Mouse (Mus musculus): Measurements from ENCODE around the gene Chd8. TPM values are rescaled to one million over a fixed set of nuclear protein-coding genes. Genes with fewer than 3 reads are reported as not detected.

Gene Chd8
- total and polyA plus RNA-seq, 3 experiments, result 17.3 to 96.8 (median 49.2) TPM

- TF ChIP-seq NELFE (IDR thresholded peaks at IDR 0.05; ENCODE audit: low read depth, low read length) (peak; percentile 84), ELF1 (IDR thresholded peaks at IDR 0.05; ENCODE audit: low read depth, low read length) (peak; percentile 87), USF2 (conservative IDR thresholded peaks at IDR 0.05; ENCODE audit: low read depth, low read length) (no peak)
Measured at GRCm38 (mm10) chr14:52278932-52279746, 21.6 kb upstream of the Chd8 start, which contains the start of the genes Tox4 and Rab2b (continued).

DNA sequence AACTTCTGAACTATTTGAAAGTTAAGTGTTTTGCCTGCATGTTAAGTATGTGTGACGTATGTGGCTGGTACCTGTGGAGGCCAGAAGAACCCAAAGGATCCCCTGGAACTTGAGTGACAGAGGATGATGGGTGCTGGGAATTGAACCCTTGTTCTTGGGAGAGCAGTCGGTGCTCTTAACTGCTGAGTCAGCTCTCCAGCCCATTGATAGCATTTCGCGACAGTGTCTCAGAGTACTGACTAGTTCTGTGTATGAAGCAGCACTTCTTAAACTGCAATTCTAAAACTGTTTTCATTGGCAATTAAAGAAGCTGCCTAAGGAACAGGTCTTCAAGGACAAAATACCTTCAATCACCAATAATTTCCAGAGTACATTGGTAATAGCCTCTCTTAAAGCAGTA lies 19.6 kb upstream of the Chd8 start:
- H3K4me2 ChIP-seq (ENCODE audit: insufficient read depth, low read depth, poor library complexity, severe bottlenecking), result no peak overlapping the region
- DNase-seq (ENCODE audit: extremely low read depth), result no peak
- H3K4me3 ChIP-seq (replicated peaks in 1 of 3; ENCODE audit: low read depth in 2 of 3, low read length in 2 of 3, poor library complexity in 1 of 3), result no peak overlapping the region
- no peak overlapping the region for H3K27ac ChIP-seq (ENCODE audit: insufficient read depth, low read depth)
- peaks cover 27% of the 10 kb centered on the region for H3K79me2 ChIP-seq (replicated peaks; ENCODE audit: control insufficient read depth, extremely low read depth, insufficient read depth, poor library complexity, severe bottlenecking)
- no peaks in the 10 kb centered on the region for H3K9me3 ChIP-seq (replicated peaks; ENCODE audit: low read length)
- TF ChIP-seq MAFK (IDR thresholded peaks at IDR 0.05; ENCODE audit: insufficient replicate concordance, low read length), result peak; percentile 87
- TF ChIP-seq RCOR1 (conservative IDR thresholded peaks at IDR 0.05; ENCODE audit: low read depth, low read length), result no peak
- H3K4me1 ChIP-seq (ENCODE audit: control insufficient read depth in 1 of 2, insufficient read depth in 2 of 2), result peaks cover 4 to 27% of the 10 kb centered on the region in 2 experiments; a peak in 3 of 4 replicates
- H3K27me3 ChIP-seq (replicated peaks), result no peaks in the 10 kb centered on the region
- dilution Hi-C loops (cut with MboI; ENCODE audit: extremely low pct_ligation_motif_present, extremely low pct_unique_long_range_greater_than_20kb, low sequenced_read_pairs) (no loop called here), in situ Hi-C loops (cut with MboI; ENCODE audit: low pct_ligation_motif_present, low pct_unique_long_range_greater_than_20kb, low sequenced_read_pairs) (no loop called here)
- peaks cover 8 to 32% of the 10 kb centered on the region in 2 experiments for H3K36me3 ChIP-seq (replicated peaks in 1 of 2; ENCODE audit: control insufficient read depth in 1 of 2, insufficient read depth in 1 of 2, low read length in 1 of 2)
- no peak overlapping the region for H3K9ac ChIP-seq (ENCODE audit: insufficient read depth, low read depth)

DNA sequence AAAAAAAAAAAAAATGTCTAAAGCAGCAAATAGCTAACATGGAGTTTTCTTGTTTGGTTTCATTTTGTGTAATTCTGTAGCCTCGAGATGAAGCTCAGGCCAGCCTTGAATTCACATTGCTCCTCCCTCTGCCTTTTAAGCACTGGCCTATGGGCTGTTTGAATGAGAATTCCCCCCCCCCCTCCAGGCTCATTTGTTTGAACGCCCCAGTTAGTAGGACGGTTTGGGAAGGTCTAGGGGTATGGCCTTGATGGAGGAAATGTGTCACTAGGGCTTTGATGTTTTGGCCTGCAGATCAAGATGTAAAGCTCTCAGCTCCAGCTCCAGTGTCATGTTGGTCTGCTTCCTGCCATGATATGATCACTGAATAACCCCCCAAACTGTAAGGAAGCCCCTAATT lies 15.2 kb upstream of the Chd8 start:
- Histone ChIP-seq H3K4me1 (ENCODE audit: control insufficient read depth in 1 of 2, insufficient read depth in 2 of 2) (peaks cover 2 to 15% of the 10 kb centered on the region in 2 experiments; a peak in 2 of 4 replicates), H3K79me2 (replicated peaks; ENCODE audit: control insufficient read depth, extremely low read depth, insufficient read depth, poor library complexity, severe bottlenecking) (no peaks in the 10 kb centered on the region; the same call in 1 of the 2 replicates), H3K4me3 (replicated peaks in 1 of 3; ENCODE audit: low read depth in 2 of 3, low read length in 2 of 3, poor library complexity in 1 of 3) (no peak overlapping the region), H3K4me2 (ENCODE audit: insufficient read depth, low read depth, poor library complexity, severe bottlenecking) (peak overlapping the region; percentile 66), H3K9ac (ENCODE audit: insufficient read depth, low read depth) (peak overlapping the region; percentile 55), H3K27me3 (replicated peaks) (no peaks in the 10 kb centered on the region), H3K9me3 (replicated peaks; ENCODE audit: low read length) (no peaks in the 10 kb centered on the region), H3K36me3 (replicated peaks in 1 of 2; ENCODE audit: control insufficient read depth in 1 of 2, insufficient read depth in 1 of 2, low read length in 1 of 2) (peaks cover 16 to 46% of the 10 kb centered on the region in 2 experiments), H3K27ac (ENCODE audit: insufficient read depth, low read depth) (no peak overlapping the region)
- dilution Hi-C loops (cut with MboI; ENCODE audit: extremely low pct_ligation_motif_present, extremely low pct_unique_long_range_greater_than_20kb, low sequenced_read_pairs) (no loop called here), in situ Hi-C loops (cut with MboI; ENCODE audit: low pct_ligation_motif_present, low pct_unique_long_range_greater_than_20kb, low sequenced_read_pairs) (no loop called here)
- DNase-seq (ENCODE audit: extremely low read depth), result peak; percentile 68
- TF ChIP-seq ZNF384 (IDR thresholded peaks at IDR 0.05; ENCODE audit: low read depth, low read length) (peak; percentile 79), ZC3H11A (IDR thresholded peaks at IDR 0.05; ENCODE audit: low read depth, low read length) (no peak), USF1 (IDR thresholded peaks at IDR 0.05; ENCODE audit: low read depth, low read length) (no peak), TBP (conservative IDR thresholded peaks at IDR 0.05; ENCODE audit: low read depth, low read length) (0 out of 2 replicates have a peak, but pooled peaks have one; percentile 27), MYC (IDR thresholded peaks at IDR 0.05; ENCODE audit: low read depth, low read length) (0 out of 2 replicates have a peak, but pooled peaks have one; percentile 22)

All from CH12.LX (cell line).